Mouse (Mus musculus) lung, postnatal 0 days (tissue): ENCODE data around the gene Intu.

Experiments used
- CTCF ChIP-seq: IDR thresholded peaks from 2 replicates; pipeline ENCODE4 v1.5.1; 2016; ENCODE audit warnings: antibody characterized with exemption, mild to moderate bottlenecking
- EP300 ChIP-seq: IDR thresholded peaks from 2 replicates; pipeline ENCODE4 v1.6.1; 2016; ENCODE audit warnings: antibody characterized with exemption, mild to moderate bottlenecking, control low read depth

- TF ChIP-seq CTCF (no peak), EP300 (no peak)
Measured at GRCm38 (mm10) chr3:40519555-40519954, 11.5 kb upstream of the Intu start.
